Mouse (Mus musculus) cerebral cortex, adult 2 months (tissue): ENCODE results near the gene Rere.

ENCODE experiments used
- WGBS: fragments of 180-500 bp; shearing (Covaris S2); methylation state at CpG from one replicate; pipeline ENCODE4 v1.1.7; 2018; 5-methylcytosine and 5-hydroxymethylcytosine counted together

Gene Rere

DNA sequence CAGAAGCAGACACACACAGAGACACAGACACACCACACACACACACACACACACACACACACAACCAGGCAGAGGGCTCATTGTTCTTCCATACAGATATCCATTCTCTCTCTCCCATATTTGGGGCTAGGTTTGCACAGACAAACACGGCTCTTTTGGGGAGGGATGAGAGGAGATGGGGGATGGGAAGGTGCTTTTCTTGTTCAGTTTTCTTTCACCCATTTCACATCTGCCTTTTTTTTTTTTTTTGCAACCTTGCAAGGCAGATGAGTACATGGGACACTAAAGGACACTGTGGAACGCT is 1.8 kb downstream of the Rere start:
- WGBS, result 18% methylated on average over 2 of the region's 2 CpGs

DNA sequence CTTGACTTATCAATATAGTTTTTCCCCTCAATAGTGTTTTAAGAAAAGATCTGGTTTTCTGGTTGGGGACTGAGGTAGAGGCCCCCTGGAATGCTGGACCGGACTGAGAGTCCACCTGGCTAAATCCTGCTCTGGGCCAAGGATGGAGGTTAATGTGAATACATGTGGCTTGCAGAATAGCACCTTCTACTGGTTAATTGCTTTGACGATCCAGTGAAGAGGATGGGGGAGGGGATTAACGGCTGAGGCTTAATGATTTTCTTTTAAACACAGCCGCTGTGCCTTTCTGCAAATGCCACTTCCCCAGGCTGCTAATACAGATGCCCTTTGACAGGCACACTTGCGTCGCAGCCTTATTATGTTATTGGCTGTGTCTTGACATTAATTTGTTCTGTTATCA is 2.5 kb downstream of the Rere start:
- 23% methylated on average over 6 of the region's 6 CpGs for WGBS

DNA sequence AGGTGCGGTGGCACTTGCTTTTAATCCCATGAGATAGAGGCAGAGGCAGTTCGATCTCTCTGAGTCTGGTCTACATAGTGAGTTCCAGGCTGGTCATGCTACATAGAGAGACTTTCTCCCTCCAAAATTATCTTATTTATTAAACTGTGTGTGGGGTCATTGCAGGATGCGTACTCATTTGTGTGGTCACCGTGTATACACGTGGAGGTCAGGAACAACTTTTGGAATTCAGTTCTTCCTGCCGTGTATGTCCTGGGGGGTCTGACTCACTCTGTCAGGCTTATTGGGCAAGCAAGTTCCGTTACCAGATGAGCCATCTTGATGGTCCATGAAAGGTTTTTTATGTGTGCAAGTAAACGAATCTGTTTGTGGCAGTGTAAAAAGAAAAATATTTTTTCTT is 5.5 kb downstream of the Rere start:
- 76% methylated on average over 8 of the region's 8 CpGs for WGBS

DNA sequence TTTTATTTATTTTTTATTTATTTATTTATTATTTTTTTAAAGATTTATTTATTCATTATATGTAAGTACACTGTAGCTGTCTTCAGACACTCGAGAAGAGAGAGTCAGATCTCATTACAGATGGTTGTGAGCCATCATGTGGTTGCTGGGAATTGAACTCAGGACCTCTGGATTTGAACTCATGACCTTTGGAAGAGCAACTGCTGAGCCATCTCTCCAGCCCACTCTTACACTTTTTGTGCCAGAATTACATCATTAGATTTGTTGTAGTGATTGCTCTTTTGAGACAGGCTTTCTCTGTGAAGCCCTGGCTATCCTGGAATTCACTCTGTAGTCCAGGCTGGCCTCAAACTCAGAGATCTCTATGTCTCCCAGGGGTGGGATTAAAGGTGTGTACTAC is 6.0 kb downstream of the Rere start:
- 86% methylated on average over 1 of the region's 1 CpGs for WGBS

DNA sequence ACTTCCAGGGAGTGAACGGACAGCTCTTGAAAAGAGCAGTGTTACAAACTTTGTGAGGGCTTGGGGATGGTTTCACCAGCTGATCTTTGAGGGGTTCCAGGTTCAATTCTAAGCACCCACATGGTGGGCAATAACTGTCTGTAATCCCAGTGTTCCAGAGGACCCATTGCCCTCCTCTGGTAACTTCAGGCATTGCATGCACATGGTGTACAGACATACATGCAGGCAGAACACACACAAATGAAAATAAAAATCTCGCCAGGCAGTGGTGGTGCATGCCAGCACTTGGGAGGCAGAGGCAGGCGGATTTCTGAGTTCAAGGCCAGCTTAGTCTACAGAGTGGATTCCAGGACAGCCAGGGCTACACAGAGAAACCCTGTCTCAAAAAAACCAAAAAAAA is 10.5 kb downstream of the Rere start:
- 96% methylated on average over 3 of the region's 3 CpGs for WGBS

DNA sequence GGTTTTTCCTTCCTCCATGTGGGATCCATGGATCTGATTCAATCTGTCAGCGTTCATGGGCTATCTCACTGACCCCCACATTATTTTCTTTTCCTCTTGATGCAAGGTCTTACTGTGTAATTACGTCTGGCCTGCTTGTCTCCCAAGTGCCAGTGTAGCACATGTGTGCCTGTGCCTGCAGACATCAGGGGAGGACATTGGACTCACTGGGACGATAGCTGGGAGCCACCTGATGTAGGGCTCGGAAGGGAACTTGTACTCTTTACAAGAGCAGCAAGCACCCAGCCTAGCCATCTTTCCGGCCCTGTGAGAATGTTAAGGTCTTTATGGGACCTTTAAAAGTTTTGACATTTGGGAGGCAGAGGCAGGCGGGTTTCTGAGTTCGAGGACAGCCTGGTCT is 13.4 kb downstream of the Rere start:
- 97% methylated on average over 7 of the region's 7 CpGs for WGBS

DNA sequence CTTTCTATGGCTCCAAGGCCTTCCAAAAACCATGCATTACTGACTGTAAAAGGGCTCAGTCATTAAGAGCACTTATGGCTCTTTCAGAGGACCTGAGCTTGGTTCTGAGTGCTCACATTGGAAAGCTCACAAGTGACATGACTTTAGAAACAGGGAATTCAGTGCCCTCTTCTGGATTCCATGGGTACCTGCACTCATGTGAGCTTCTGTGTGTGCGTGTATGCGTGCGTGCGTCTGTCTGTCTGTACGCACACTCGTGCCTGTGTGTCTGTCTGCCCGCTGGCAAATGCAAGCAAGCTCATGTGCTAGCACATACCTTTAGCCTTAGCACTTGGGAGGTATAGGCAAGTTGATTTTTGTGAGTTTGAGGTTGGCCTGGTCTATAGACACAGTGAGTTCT is 14.5 kb downstream of the Rere start:
- WGBS, result 97% methylated on average over 7 of the region's 7 CpGs

DNA sequence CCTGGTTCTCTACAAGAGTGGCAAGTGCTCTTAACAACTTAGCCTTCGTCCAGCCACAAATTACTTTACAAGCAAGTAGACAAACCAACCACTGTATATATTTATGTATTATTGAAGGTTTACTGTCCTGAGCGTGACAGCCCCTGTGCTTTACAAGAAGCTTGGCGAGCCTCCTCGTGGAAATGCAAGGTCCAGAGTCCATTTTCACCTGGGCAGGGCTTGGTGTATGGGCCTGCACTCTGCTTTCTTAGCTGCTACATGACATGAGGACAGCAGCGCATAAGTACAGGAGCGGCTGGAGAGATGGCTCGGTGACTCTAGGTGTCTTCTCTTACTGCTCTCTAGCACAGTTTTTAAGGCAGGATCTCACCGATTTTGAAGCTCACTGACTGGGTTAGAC is 21.3 kb downstream of the Rere start:
- 89% methylated on average over 8 of the region's 8 CpGs for WGBS

DNA sequence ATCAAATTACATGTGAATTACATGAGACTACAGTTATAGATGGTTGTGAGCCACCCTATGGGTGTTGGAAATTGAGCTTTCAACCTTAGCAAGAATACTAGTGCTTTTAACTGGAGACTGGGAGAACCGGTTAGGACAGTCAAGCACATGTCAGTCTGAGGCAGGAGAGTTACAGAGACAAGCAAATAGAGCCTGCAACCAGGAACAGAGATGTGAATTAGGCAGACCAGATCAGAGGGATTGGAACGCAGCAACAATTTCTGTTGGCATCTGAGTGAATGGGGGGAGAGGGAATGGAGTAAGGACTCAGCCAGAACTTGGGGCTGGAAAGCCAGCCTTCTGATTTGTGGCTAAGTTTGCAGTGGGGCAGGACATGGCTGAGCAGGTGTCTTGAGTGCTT is 25.3 kb downstream of the Rere start:
- 60% methylated on average over 2 of the region's 2 CpGs for WGBS

DNA sequence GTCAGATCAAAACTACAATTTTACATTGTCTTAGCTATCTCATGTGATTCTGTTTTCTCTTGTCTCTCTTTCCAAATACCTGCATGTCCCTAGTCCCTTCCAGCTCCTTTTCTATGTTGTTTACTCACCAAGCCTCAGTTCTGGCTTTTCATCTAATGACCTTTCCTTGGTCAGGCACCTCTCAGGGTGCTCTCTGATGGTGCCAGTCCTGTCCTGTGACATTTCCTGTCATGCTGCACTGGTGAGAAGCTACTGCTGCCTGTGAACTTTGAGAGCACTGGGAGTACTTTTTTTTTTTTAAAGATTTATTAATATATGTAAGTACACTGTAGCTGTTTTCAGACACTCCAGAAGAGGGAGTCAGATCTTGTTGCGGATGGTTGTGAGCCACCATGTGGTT is 25.8 kb downstream of the Rere start:
- 88% methylated on average over 1 of the region's 1 CpGs for WGBS

DNA sequence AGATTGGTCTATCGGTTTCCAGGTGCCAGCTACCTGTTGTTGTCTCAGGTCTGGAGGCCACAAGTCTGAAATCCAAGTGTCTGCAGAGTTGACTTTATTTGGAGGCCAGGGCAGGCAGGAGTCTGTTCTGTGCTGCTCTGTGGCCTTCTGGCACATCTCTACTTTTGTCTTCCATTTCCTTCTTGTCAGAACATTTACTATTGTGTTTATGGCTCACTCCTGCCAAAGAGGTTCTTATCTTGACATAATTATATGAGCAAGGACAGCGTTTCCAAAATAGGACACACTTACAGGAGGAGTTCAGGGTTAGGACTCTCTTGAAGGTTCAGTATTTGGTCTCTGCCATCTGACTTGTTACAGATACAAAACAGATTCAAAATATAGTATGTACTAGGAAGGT is 30.0 kb downstream of the Rere start:
- 66% methylated on average over 2 of the region's 2 CpGs for WGBS

DNA sequence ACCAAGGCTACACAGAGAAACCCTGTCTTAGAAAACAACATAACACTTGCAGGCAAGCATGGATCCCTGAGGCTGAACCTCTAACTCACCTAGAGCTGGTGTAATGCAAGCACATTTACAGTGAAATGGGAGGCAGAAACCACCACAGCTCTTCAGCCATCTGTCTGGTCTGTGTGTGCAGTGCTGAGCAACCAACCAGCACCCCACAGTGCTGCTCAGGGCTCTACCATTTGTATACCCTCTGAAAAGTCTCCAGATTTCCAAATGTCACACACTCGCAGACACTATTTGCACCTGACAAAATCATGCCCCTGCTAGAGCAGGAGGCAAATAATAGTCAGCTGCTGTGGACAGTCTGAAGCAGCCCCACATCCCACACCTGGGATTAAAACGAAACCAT is 31.2 kb downstream of the Rere start:
- WGBS, result 69% methylated on average over 2 of the region's 2 CpGs

DNA sequence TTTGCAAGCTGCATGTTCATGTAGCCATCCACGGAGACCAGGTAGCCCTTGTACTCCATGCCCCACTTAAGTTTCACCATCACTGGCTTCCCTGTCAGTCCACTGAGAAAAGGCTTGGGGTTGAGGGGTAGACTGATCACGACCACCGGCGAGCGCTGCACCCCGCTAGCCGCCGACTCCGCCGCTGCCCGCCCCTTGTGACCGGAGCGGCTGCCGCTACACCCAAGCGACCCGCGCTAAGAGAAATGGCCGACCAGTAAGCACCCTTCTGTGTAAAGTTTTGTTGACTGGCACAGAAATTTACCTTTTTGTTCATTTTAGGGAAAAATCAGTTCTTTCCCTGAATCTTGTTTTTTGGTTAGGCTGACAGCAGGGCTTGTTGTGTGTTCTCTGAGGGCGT is 33.9 kb downstream of the Rere start:
- 97% methylated on average over 19 of the region's 19 CpGs for WGBS

DNA sequence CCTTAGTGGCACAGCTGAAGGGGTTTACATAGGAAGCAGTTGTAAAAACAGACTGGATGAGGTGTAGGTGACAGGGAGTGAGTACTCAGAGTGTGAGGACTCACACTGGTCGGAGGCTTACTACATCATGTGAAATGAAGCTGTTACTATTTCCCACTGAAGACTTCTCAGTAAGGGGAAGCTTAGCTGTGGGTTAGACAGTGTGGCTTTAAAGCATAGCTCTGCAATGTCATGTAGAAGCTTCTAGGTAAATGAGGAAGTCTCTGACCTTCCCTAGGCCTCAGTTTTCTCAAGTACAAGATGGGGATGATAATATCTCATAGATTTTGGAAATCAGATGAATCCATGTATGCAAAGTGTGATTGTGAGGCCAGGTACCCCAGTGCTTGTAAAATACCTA is 35.1 kb downstream of the Rere start:
- 57% methylated on average over 1 of the region's 1 CpGs for WGBS

DNA sequence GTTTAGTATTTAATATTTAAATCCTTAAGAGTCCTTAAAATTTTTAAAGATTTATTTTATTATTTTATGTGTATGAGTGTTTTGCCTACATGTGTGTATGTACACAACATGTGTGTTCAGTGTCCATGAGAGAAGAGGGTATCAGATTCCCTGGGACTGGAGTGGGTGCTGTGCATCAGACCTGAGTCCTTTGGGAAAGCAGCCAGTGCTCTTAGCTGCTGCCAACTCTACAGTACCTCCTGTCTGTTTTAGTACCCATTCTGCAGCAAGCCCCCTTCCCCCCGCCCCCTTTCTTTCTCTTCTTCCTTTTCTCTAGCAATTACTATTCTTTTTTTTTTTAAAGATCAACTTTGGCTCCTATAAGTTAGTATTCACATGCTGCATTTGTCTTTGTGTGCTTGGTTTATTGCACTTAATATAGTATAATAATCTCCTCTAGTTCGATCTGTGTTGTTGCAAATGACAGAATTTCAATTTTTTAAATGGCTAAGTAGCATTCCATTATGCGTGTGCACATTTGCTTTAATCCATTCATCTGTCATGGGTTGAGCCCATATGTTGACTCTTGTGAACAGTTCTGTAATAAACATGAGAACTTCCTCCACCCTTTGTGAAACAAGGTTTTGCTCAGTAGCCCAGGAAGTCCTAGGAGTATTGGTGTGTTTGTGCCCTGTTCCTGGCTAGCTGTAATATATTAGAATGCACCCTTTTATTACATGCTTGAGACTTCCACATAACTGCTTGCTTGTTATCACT is 43.8 kb downstream of the Rere start:
- WGBS, result 79% methylated on average over 3 of the region's 3 CpGs

DNA sequence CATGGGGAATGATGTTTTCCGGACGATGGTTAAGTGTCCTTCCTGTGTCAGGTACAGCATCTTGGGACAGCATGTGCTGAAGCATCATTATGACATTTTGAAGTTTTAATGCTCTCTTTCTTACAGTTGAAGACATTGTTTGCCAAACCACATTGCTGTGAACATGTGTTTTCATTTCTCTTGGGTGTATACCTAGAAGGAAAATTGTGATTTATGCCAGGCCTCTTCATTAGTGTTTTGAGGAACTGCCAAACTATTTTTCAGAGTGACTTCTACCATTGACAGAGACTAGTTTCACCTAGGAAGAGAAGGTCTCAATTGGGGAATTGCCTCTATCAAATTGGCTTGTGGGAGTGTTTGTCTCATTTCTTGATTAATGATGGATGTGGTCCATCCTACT is 44.6 kb downstream of the Rere start:
- 75% methylated on average over 2 of the region's 2 CpGs for WGBS

DNA sequence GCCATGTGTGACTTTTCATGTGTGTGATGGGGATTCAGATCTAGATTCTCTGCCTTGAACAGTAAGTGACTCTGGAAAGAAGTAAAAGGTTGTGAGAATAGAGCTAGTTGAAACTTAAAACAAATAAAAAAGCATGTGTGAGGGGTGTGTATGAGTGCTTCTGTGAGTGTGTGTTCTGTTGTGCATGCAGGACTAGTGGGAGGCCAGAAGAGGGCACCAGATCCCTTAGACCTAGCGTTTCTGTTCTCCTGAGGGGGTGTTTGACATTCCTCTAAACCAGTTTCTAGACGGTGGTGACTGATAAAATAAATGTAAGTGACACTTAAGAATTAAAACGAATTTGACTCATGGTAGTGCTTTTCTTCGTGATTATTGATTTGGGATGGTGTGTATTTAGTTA is 46.0 kb downstream of the Rere start:
- WGBS, result 72% methylated on average over 4 of the region's 4 CpGs

DNA sequence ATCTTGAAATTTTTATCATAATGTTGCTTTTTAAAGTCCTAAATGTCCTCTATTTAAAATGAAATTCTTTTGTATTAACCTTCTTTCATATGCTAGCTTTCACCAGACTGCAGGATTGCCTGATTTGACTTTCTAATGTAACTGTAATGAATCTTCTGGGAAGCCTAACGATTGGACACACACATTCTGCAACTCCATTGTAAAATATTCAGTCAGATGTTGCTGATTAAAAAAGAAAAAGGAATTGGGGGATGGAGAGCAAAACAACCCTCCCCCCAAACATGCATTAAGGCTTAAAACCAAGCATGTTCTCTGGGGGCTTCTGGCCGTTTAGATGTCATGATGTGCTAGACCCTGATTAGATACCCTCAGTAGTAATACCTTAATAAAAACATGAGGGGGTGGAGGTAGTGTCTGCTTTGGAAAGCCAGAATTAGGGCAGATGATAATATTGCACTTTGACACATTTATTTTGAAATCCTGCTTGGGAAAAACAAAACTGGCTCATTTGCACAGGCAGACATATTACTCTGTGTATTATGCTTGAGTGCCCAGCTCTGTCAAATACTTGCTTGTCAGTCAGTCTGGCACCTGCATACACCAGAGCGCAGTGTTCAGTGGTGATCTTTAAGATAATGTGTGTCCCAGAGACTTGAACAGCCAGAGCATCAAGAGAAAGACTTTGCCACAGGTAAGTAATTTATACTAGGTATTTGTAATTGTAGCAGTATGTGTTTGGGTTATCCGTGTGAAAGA is 52.7 kb downstream of the Rere start:
- WGBS, result 65% methylated on average over 4 of the region's 4 CpGs

DNA sequence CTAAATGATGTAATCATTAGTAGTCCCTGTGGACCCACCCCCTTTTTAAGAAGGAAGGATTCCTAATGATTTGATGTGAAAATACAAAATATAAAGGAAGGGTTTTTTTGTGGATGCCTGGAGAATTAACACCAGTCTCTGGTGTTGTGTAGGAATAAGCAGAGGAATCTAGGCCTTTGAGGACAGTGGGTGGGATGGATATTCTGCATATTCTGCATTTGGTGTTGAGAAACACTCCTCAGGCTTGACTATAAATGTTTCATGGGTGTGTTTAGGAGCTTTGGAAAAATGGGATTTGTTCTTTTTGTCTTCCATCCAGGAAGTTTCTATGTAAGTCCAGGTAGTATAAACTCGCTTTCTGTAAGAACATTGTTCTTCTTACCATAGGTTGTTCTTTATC is 55.8 kb downstream of the Rere start:
- WGBS, result 69% methylated on average over 1 of the region's 1 CpGs

DNA sequence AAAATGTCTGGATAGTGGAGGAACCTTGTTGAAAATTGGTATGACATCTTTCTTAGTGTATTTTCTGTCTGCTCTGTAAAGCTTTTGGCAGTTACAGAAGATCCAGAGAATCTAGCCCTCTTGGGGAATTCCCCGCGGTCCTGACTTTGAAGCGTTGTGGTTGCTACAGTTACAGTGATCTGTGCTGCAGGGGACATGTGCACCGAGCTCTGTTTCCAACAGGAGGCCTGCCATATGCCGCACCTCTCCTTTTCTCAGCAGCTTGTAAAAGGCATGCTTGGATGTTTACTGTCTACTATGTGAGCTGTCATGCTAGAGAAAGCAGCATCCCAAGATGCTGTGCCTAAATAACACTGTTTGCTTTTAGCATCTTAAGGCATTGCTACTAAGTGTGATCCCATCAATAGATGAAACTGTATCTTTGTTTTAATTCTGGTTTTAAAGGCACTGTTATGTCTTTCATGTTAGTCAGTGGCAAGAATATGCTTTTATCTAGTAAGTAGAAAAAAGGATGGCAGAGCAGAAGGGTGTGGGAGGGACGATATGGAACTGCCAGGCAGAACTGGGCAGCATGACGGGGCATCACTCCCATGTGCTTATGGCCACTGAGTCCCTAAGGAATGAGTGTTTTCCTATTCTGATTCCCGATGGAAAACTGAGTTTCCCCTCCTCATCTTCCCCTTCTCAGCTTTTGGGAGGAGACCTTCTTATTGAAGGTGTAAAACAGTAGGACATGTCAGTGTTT is 57.6 kb downstream of the Rere start:
- 23% methylated on average over 8 of the region's 8 CpGs for WGBS

DNA sequence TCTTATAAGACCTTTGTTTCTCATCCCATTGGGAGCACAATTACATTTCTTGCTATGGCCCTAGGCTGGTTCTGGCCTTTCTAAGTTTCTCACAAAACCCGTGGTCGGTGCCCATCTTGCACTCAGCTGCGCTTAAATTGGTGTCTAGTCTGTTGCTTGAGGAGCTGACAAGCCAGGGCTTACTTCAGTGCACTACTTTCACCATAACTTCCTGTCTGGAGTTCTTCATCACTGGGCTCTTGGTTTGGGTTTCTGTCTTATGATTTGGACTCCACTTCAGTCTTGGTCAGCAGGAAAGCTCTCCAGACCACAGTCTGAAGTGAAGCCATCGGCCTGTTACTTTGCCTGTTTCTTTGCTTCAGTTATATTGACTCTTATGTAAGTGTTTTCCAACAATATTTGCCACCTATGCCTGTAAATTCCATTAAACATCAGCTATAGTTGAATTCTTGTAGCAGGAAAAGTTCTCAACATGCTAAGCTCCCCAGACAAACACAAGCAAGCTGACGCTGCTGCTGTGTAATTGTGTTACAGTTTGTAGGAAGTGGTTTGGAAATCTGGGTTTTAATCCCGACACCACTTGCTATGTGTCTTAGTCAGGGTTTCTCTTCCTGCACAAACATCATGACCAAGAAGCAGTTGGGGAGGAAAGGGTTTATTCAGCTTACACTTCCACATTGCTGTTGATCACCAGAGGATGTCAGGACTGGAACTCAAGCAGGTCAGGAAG is 59.5 kb downstream of the Rere start:
- 85% methylated on average over 6 of the region's 6 CpGs for WGBS

DNA sequence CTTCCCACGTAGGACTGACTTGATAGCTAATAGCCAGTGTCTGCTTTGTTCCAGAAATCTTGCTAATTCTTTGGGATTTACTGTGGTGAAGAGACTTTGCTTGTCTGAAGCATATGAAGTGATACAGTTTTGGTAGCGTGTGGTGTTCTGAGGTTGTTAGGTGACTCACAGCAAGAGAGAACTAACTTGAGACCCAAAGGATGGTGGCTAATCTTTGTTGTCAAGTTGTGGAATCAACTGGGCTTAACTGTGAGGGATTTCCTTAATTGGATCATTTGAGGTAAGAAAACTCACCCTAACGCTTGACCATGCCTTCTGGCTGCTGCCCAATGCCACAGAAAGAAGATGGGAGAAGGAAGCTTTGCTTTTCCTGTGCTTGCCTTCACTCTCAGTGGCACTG is 63.1 kb downstream of the Rere start:
- 52% methylated on average over 3 of the region's 3 CpGs for WGBS
